Mouse (Mus musculus): ENCODE measurements around the gene Txndc5. TPM values are rescaled to one million over a fixed set of nuclear protein-coding genes. Genes with fewer than 3 reads are reported as not detected.

Gene Txndc5
- 10 to 100 TPM; 13.8 to 48.2 (median 18.8) TPM for polyA plus RNA-seq (2017; shearing (Covaris generic))

GRCm38 (mm10) chr13:38528687-38529294 lies at the start of gene Txndc5:
Gene Txndc5, minus strand, starts transcription at chr13:38528824.
- ATAC-seq = peak; percentile 19

- no peak for ATAC-seq
These were observed 46.0 kb upstream of the Txndc5 start for GRCm38 (mm10) chr13:38574668-38575067.

GRCm38 (mm10) chr13:38573281-38573680 lies 44.7 kb upstream of the Txndc5 start:
- ATAC-seq = no peak

GRCm38 (mm10) chr13:38565245-38565644 lies 36.6 kb upstream of the Txndc5 start:
- no peak for ATAC-seq

- ATAC-seq = no peak
These were observed 26.0 kb upstream of the Txndc5 start for GRCm38 (mm10) chr13:38554611-38555010.

- ATAC-seq = no peak
These were observed 25.6 kb upstream of the Txndc5 start for GRCm38 (mm10) chr13:38554210-38554609.

- ATAC-seq = no peak
These were observed 20.1 kb upstream of the Txndc5 start for GRCm38 (mm10) chr13:38548681-38549080.

- ATAC-seq = no peak
These were observed 19.1 kb upstream of the Txndc5 start for GRCm38 (mm10) chr13:38547717-38548116.

GRCm38 (mm10) chr13:38546754-38547153 lies 18.1 kb upstream of the Txndc5 start:
- no peak for ATAC-seq

- ATAC-seq = no peak
These were observed 16.8 kb upstream of the Txndc5 start for GRCm38 (mm10) chr13:38545460-38545859.

GRCm38 (mm10) chr13:38544769-38545445 lies 16.3 kb upstream of the Txndc5 start:
- ATAC-seq = no peak

GRCm38 (mm10) chr13:38543455-38544125 lies 15.0 kb upstream of the Txndc5 start:
- ATAC-seq = no peak

GRCm38 (mm10) chr13:38539192-38539900 lies 10.7 kb upstream of the Txndc5 start:
- no peak for ATAC-seq

- no peak for ATAC-seq
These were observed 8.9 kb upstream of the Txndc5 start for GRCm38 (mm10) chr13:38537521-38537920.

GRCm38 (mm10) chr13:38534731-38535130 lies 6.1 kb upstream of the Txndc5 start:
- ATAC-seq = no peak

GRCm38 (mm10) chr13:38534016-38534415 lies 5.4 kb upstream of the Txndc5 start:
- ATAC-seq = no peak

GRCm38 (mm10) chr13:38533461-38533860 lies 4.8 kb upstream of the Txndc5 start:
- ATAC-seq = no peak

- ATAC-seq = no peak
These were observed 2.9 kb upstream of the Txndc5 start for GRCm38 (mm10) chr13:38531498-38531897.

GRCm38 (mm10) chr13:38529576-38529975 lies 952 bp upstream of the Txndc5 start:
- ATAC-seq = no peak

GRCm38 (mm10) chr13:38527797-38528650 lies 600 bp downstream of the Txndc5 start:
- ATAC-seq = peak; percentile 91

GRCm38 (mm10) chr13:38527041-38527796 lies 1.4 kb downstream of the Txndc5 start:
- ATAC-seq = peak; percentile 1

Measured in inflammation-experienced regulatory T-cells, adult 6 months (primary cell).